Mouse (Mus musculus) limb, embryonic 12.5 days (tissue): ENCODE results near the gene Gpr137. TPM values are rescaled to one million over a fixed set of nuclear protein-coding genes. Genes with fewer than 3 reads are reported as not detected.

ENCODE experiments used
- ATAC-seq: fragments of 200-750 bp; cut with Nextera tagmentation; 2 replicates; pipeline ENCODE4 v1.8.0; 2017; ENCODE audit warnings: low read depth, moderate TSS enrichment; ENCODE audit not compliant: insufficient number of reproducible peaks, insufficient read depth, low FRiP score, low TSS enrichment
- H3K27ac ChIP-seq: fragments of 300-500 bp; sonication (generic); 2 replicates; pipeline ENCODE4 v1.5.1; 2016; ENCODE audit warnings: mild to moderate bottlenecking, moderate library complexity
- H3K27me3 ChIP-seq: fragments of 300-500 bp; sonication (generic); 2 replicates; pipeline ENCODE4 v1.6.1; 2016; ENCODE audit warnings: mild to moderate bottlenecking, moderate library complexity
- H3K36me3 ChIP-seq: fragments of 300-500 bp; sonication (generic); 2 replicates; pipeline ENCODE4 v1.6.1; 2016; ENCODE audit warnings: mild to moderate bottlenecking, moderate library complexity
- H3K4me1 ChIP-seq: fragments of 300-500 bp; sonication (generic); replicated peaks from 2 replicates; pipeline ENCODE4 v1.6.1; 2016
- H3K4me2 ChIP-seq: fragments of 300-500 bp; sonication (generic); 2 replicates; pipeline ENCODE4 v1.6.1; 2016; ENCODE audit warnings: mild to moderate bottlenecking, moderate library complexity
- H3K4me3 ChIP-seq: fragments of 300-500 bp; sonication (generic); replicated peaks from 2 replicates; pipeline ENCODE4 v1.5.1; 2016; ENCODE audit warnings: mild to moderate bottlenecking
- H3K9ac ChIP-seq: fragments of 300-500 bp; sonication (generic); replicated peaks from 2 replicates; pipeline ENCODE4 v1.6.1; 2016; ENCODE audit warnings: mild to moderate bottlenecking, moderate library complexity
- H3K9me3 ChIP-seq: fragments of 300-500 bp; sonication (generic); 2 replicates; pipeline ENCODE4 v1.6.1; 2016; ENCODE audit warnings: mild to moderate bottlenecking, moderate library complexity
- WGBS: fragments of 180-500 bp; shearing (Covaris S2); methylation state at CpG from one replicate; pipeline ENCODE4 v1.1.7; 2016; 5-methylcytosine and 5-hydroxymethylcytosine counted together
- polyA plus RNA-seq: library from polyadenylated mRNA; unstranded; fragments of >200 nt; fragmentation: Nextera tagmentation; extraction: Ambion mirVana; gene quantifications from 2 replicates; pipeline ENCODE4 v1.2.1, GENCODE M21; 2016

The Gpr137 gene
- polyA plus RNA-seq, 1 experiment from 2014 or later = 23.8 TPM

- no peaks in the 10 kb centered on the region for H3K9me3 ChIP-seq
- peaks cover 22% of the 10 kb centered on the region for H3K4me1 ChIP-seq
- peak overlapping the region; percentile 88 for H3K4me2 ChIP-seq
- 39% methylated on average over 8 of the region's 8 CpGs for WGBS
- no peak for ATAC-seq
- H3K4me3 ChIP-seq = peak overlapping the region; percentile 81
- no peak overlapping the region for H3K27ac ChIP-seq
- H3K27me3 ChIP-seq = peaks cover 30% of the 10 kb centered on the region
- H3K36me3 ChIP-seq = no peaks in the 10 kb centered on the region
- peak overlapping the region; percentile 73; the same call in 1 of the 2 replicates for H3K9ac ChIP-seq
Measured at GRCm38 (mm10) chr19:6919876-6920740, 22.2 kb downstream of the Gpr137 start.

GRCm38 (mm10) chr19:6919431-6919830, 22.8 kb downstream of the Gpr137 start:
- peaks cover 18% of the 10 kb centered on the region for H3K4me1 ChIP-seq

GRCm38 (mm10) chr19:6918321-6918720, 24.0 kb downstream of the Gpr137 start:
- 88% methylated on average over 4 of the region's 4 CpGs for WGBS

More at GRCm38 (mm10) chr19:6919431-6919830, 22.8 kb downstream of the Gpr137 start:
- Histone ChIP-seq H3K9me3 (no peaks in the 10 kb centered on the region), H3K27ac (no peak overlapping the region), H3K4me3 (no peak overlapping the region), H3K36me3 (no peaks in the 10 kb centered on the region), H3K27me3 (peaks cover 23% of the 10 kb centered on the region), H3K4me2 (no peak overlapping the region), H3K9ac (no peak overlapping the region)
- ATAC-seq = no peak

GRCm38 (mm10) chr19:6916496-6916895, 25.8 kb downstream of the Gpr137 start:
- H3K9ac ChIP-seq = no peak overlapping the region
- no peaks in the 10 kb centered on the region for H3K27me3 ChIP-seq
- H3K4me2 ChIP-seq = no peak overlapping the region
- peaks cover 27% of the 10 kb centered on the region for H3K36me3 ChIP-seq
- H3K4me3 ChIP-seq = no peak overlapping the region
- no peaks in the 10 kb centered on the region for H3K9me3 ChIP-seq
- H3K4me1 ChIP-seq = peaks cover 13% of the 10 kb centered on the region
- H3K27ac ChIP-seq = no peak overlapping the region
- no peak for ATAC-seq
- WGBS = 73% methylated on average over 4 of the region's 4 CpGs

More at GRCm38 (mm10) chr19:6918321-6918720, 24.0 kb downstream of the Gpr137 start:
- no peak for ATAC-seq
- Histone ChIP-seq H3K4me1 (peaks cover 18% of the 10 kb centered on the region), H3K4me3 (no peak overlapping the region), H3K36me3 (peaks cover 8% of the 10 kb centered on the region), H3K9ac (no peak overlapping the region), H3K4me2 (no peak overlapping the region), H3K27ac (no peak overlapping the region), H3K27me3 (peaks cover 12% of the 10 kb centered on the region), H3K9me3 (no peaks in the 10 kb centered on the region)

GRCm38 (mm10) chr19:6915276-6915675, 27.0 kb downstream of the Gpr137 start:
- no peak overlapping the region for H3K27ac ChIP-seq
- no peak for ATAC-seq
- WGBS = 93% methylated on average over 4 of the region's 4 CpGs
- peaks cover 13% of the 10 kb centered on the region for H3K4me1 ChIP-seq
- H3K9ac ChIP-seq = no peak overlapping the region
- H3K4me2 ChIP-seq = no peak overlapping the region
- peaks cover 32% of the 10 kb centered on the region for H3K36me3 ChIP-seq
- no peak overlapping the region for H3K4me3 ChIP-seq
- no peaks in the 10 kb centered on the region for H3K27me3 ChIP-seq
- no peaks in the 10 kb centered on the region for H3K9me3 ChIP-seq

GRCm38 (mm10) chr19:6914540-6914939, 27.7 kb downstream of the Gpr137 start:
- Histone ChIP-seq H3K9ac (no peak overlapping the region), H3K4me3 (no peak overlapping the region), H3K27me3 (no peaks in the 10 kb centered on the region), H3K27ac (no peak overlapping the region), H3K4me1 (peaks cover 8% of the 10 kb centered on the region), H3K9me3 (no peaks in the 10 kb centered on the region), H3K4me2 (no peak overlapping the region), H3K36me3 (peaks cover 32% of the 10 kb centered on the region)
- no peak for ATAC-seq
- WGBS = 91% methylated on average over 9 of the region's 9 CpGs

GRCm38 (mm10) chr19:6913991-6914390, 28.3 kb downstream of the Gpr137 start:
- Histone ChIP-seq H3K4me1 (peaks cover 8% of the 10 kb centered on the region), H3K36me3 (peaks cover 32% of the 10 kb centered on the region), H3K27ac (no peak overlapping the region), H3K4me2 (no peak overlapping the region), H3K27me3 (no peaks in the 10 kb centered on the region), H3K9me3 (no peaks in the 10 kb centered on the region), H3K9ac (no peak overlapping the region), H3K4me3 (no peak overlapping the region)
- WGBS = 82% methylated on average over 11 of the region's 11 CpGs
- ATAC-seq = no peak

GRCm38 (mm10) chr19:6913036-6913435, 29.2 kb downstream of the Gpr137 start:
- H3K4me1 ChIP-seq = peaks cover 18% of the 10 kb centered on the region
- WGBS = 89% methylated on average over 6 of the region's 6 CpGs
- H3K36me3 ChIP-seq = peaks cover 32% of the 10 kb centered on the region
- H3K27ac ChIP-seq = no peak overlapping the region
- no peak overlapping the region for H3K4me3 ChIP-seq
- H3K27me3 ChIP-seq = no peaks in the 10 kb centered on the region
- no peak for ATAC-seq
- H3K4me2 ChIP-seq = no peak overlapping the region; the same call in 1 of the 2 replicates
- no peak overlapping the region for H3K9ac ChIP-seq
- no peaks in the 10 kb centered on the region for H3K9me3 ChIP-seq

- Histone ChIP-seq H3K27me3 (no peaks in the 10 kb centered on the region), H3K36me3 (peaks cover 32% of the 10 kb centered on the region), H3K9me3 (no peaks in the 10 kb centered on the region), H3K4me1 (peaks cover 20% of the 10 kb centered on the region), H3K9ac (no peak overlapping the region), H3K27ac (no peak overlapping the region), H3K4me2 (peak overlapping the region; percentile 23), H3K4me3 (no peak overlapping the region)
- ATAC-seq = no peak
- 93% methylated on average over 15 of the region's 15 CpGs for WGBS
Measured at GRCm38 (mm10) chr19:6912205-6912970, 29.9 kb downstream of the Gpr137 start.

- H3K27ac ChIP-seq = no peak overlapping the region
- H3K4me2 ChIP-seq = peak overlapping the region; percentile 68
- peak overlapping the region; percentile 62 for H3K4me3 ChIP-seq
- no peaks in the 10 kb centered on the region for H3K9me3 ChIP-seq
- H3K4me1 ChIP-seq = peaks cover 20% of the 10 kb centered on the region
- no peak overlapping the region for H3K9ac ChIP-seq
- H3K27me3 ChIP-seq = no peaks in the 10 kb centered on the region
- peaks cover 41% of the 10 kb centered on the region for H3K36me3 ChIP-seq
- WGBS = 82% methylated on average over 19 of the region's 19 CpGs
- no peak for ATAC-seq
Measured at GRCm38 (mm10) chr19:6911101-6912074, 30.9 kb downstream of the Gpr137 start.
